Mouse (Mus musculus) layer of hippocampus, adult 8-10 months (tissue): ENCODE measurements at regions not wholly inside any gene's neighbourhood (a gene's known extent, or its start where the extent isn't known, plus 50 kb on each side); places are given as distances from the start of the nearest gene placed in this dataset.

Experiments used
- DNase-seq, 2 experiments: peaks; one replicate each; pipeline ENCODE4 v3.0.0; 2022; ENCODE audit warnings: low spot score in 2 of 2

DNA sequence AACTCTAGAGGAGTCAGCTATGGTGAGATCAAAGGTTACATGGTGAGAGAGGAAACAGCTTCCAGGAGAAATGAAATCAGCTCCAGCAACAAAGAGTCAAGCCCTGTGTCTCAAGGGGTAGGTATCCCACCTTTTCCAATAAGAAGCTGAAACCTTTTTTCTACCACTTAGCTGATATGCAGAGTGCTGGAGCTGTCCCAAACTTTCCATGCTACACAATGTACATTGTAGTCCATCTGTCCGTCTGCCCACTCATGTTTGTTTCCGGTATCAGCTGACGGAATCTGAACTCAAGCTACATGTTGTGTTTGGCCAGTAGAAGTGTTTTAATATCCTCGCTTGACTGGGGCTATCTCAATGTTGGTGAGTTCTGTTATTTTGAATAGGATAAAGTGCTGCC lies 83.6 kb upstream of the Ngf start:
- DNase-seq: no peak

DNA sequence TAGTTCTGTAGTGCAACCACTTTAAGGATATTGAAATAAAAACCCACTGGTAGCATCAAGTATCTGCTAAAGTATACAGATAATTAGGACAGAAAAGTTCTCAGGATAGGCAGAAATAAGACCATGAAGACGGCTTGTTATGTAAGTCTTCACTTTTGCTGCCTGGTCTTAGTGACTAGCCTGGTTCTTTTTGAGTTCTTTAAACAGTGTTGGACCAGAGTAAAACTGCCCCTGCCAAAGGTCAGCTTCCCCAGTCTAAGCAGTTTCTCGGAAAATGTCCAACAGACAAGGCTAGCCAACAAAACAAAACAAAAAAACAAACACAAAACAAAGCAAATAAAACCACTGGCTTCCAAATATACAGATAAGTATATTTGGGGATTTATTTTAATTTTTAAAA lies 85.1 kb upstream of the Ngf start:
- no peak for DNase-seq

DNA sequence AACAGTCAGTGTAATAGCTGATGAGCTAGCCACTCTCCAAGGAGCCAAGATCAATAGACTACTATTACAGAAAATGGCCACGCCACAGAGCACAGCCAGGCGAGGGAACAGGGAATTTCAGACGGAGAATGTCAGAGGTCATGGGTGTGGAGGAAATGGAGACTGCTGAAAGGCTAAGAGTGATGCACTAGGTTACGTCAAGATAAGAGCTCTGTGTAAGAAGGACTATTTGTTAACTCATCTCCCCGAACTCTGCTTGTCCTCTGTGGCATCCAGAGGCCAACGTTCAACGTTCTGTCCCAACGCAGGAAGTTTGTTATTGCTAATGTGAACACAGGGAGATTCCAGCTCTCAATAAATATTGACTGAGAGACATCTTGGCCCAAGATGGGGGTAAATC lies 86.0 kb upstream of the Ngf start:
- DNase-seq: no peak

DNA sequence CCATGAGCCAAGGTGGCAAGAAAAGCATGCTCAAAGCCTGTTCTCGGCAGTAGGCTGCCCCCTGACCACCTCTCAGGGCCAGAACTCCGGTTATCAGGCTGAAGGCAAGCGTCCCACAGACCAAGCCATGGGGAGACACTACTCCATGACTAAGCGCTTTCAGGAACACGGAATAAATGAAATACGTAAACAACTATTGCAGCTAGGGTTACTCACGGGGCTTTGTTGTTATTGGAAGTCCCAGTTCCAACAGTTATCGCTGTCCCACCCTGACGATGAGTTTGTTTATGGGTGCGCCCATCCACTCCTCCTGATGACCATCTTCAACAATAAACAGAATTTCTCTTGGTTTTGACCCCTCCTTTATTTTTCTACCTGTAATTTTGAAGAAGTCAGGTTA lies 88.0 kb upstream of the Ngf start:
- DNase-seq: no peak

DNA sequence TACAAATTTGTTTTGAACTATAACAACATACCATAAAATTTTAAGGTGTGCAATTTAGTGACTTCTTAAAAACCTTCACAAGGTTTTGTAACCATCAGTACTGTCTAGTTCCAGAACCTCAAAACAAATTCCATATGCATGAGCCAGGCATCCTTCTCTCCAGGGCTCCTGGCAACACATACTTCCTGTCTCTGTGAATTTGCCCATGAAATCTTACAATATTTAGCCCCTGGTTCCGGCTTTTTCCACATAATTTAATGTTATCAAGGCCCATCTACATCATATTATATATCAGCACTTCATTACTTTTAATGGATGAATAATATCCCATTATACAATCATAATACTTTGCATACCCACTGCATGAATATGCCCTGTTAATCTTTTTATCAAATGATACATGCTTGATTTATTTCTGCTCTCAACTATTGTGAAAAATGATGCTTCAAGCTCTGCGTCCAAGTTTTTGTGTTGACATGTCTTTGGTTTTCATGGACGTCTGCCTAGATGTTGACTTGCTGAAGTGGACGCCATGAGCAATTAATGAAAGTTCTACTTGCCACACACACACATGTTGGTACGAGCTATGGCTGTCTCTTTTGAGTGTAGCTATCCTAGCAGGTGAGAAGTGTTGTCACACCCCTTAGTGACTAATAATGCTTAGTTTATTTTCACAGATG lies 95.2 kb upstream of the Ngf start:
- no peak for DNase-seq

DNA sequence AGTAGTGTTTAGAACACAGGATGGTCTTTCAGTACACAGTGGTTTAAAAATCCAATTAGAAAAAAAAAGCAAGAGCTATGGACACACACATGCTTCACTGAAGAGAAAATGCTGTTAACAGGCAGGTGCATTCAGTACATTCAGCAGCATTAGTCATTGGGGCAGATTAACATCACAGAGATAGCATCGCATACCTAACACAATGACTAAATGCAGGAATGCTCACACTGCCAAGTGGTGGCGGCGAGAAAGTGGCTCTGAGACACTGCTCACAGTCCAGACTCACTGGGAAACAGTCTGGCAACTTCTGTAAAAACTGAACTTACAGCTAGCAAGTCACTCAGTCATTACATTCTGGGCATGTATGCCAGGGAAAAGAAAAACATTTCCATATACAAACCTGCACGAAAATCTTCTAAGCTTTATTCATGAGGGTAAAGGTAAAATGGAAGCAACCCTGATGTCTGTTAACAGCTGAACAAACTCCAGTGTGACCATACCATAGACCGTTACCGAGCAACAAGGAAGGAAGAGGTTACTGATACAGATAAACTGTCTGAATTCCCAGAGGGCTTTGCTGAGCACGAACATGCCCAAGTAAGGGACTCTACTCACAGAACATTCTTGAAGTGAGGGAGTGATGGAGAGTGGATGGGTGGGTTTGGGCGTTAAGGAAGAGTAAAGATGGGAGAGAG lies 97.4 kb upstream of the Ngf start:
- DNase-seq: no peak

DNA sequence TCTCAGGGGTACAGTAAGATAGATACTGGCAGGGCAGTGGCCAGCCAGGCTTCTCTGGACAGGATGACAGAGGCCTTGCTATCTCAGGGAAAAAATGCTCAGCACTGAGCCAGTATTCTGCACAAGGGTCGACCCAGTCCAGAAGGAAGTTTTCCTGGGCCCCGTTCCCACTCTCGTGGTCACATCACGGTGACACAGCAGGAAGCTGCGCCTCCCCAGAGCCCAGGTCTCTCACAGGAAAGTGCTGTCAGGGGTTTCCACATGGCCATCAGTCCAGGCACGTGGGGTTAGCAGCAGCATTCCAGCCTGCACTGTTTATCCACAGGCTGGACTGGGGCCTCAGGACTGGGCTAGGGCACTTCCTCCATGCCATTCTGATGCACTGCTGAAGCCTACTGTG lies 103.5 kb upstream of the Ngf start:
- DNase-seq: no peak

DNA sequence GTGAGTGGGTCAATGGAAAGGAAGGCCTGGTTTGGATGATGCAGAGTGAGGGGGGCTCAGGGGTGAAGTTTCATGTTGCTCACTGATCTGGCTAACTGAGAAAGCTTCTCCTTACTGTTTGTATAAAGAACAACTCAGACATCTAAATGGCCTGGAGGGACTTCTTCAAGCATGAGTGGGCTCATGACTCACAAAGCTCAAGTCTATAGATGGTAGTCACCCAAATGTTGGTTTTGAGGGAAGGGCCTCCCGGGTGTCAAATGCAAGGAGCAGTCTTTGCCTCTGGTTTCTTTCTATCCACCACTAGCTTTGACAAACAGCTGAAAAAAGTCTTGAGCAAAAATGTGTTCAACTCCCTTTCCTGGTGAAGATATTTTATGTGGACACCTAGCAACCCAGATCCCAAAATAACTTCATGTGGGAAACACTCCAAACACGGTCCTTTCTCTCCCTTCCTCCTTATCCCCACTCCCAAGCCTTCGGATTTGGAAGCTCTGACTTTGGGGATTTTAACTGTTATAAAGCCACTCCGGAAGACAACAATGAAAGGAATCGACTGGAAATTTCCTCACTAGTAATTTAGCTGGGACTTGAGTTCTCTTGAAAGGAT lies 105.3 kb upstream of the Ngf start:
- DNase-seq: no peak

DNA sequence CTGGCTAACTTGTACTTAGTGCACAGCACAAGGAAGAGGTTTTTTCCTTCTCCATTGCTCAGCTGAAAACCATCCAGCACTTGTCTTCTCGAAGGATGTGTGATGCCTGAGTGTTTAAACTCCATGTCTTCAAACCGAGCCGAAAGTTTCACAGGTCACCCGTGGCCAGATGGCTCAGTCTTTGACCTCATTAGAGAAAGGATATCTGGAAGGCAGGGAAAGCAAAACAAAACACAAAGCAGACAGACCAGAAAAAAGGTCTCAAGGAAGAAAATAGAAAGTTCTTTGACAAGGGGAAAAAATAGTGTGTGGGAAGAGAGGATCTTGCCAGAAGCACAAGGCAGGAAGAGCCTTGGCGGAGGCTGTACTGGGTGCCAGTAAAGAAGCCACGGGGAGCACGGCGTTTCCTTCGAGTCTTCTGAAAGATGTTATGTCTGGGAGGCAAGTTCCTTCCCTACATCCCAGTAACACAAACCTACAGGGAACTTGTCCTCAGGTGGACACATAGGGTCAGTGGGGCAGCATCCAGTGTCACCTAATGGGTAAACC lies 108.9 kb upstream of the Ngf start:
- DNase-seq: no peak

DNA sequence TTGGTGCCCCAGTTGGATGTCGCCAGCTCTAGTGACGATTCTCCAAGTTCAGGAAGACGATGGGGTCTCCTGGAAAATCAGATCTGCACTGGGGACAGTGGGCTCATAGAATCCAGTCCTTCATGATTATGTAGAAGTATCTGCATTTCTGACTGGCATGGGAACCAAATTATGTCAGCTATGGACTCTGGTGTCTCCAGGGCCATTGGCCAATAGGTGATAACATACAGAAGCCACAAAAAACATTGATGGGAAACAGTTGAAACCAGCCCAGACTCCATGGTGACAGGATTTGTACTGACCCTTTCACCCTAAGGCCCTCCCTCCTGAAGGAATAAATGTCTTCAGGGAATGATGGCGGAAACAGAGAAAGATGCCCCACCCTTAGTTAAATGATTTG lies 110.9 kb upstream of the Ngf start:
- DNase-seq: no peak

DNA sequence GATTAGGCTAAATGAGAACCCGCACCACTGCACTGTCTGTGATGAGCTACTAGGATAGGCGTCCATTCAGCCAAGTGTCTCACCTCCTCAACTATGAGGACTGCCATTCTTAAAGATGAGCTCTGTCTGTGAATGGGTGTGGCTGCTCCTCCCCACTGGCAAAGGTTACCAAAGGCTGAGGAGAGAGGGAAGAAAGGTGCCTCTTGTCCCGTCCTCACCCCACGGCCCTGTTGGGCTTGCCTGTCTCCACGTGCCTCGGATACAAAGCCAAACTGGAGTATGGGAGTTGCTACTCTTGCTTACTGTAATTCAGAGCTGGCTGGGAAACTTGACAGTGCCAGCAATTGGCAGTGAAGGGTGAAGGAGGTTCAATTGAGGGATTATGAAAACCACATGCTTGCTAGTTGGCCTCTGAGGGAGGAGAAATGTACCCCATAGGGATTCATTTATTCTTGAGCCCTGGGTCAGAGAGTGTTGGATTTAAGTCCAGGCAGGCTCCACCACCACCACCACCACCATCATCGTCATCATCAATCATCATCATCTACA lies 112.6 kb upstream of the Ngf start:
- no peak for DNase-seq

DNA sequence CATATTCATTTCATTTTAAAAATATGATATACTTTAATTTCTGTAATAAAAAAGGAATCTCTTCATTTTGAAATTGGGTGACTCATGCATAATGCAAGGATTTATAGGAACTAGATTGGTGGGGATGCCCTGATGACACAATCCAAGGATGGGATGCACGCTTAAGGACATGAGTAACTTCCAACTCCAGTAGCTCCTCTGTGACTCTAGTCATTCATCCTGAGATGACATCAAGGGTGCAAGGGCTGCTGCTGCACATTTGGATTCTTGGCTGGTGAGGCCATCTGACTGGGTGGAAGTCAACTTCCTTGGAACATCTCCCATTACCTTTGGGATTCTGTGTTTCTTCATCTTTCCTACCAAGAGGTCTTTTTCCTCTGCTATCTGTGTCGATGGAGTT lies 114.4 kb upstream of the Ngf start:
- no peak for DNase-seq

DNA sequence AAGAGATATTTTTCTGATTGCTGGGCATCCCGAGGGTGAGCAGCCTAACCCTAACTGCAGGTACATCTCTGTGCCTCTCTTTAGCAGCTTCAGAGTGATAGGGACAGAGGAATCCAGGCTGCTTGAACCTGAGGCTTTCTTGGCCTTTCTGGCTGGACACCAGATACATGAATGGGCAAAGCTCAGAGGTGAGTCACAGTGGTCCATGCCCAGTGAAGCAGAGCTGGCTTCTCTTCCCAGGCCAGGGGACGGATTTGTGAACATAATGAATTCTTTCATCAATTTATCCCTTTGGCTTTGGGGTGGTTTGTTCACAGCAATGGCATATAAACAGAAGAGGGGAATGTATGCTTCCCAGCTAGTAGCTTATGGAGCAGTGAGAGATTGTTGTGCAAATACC lies 114.9 kb upstream of the Ngf start:
- DNase-seq: no peak

DNA sequence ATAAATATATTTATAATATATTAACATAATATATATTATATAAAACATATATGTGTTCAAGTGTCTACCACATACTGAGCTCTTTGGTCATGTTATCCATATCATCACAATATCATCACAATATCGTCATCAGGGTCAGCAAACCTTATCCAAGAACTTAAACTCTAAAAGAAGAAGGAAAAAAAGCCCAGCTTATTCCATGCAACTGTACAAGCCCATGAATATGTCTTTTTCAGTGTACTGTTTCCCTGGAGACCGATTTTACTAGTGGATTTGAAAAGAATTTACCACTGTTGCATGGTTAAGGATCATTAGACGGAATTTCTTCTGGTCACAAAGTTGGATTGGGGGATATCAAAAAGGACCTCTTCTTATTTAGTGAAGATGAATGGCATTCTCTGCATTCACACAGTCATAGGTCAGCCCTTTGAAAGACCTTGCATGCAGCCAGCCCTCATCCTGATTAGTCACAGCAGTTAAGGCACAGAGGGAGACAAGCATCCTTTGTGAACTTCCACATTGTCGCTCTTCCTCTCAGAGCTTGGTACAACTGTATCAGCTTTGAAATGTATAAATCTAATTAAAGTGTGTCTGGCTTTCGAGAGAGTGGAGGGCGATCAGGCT lies 116.3 kb upstream of the Ngf start:
- no peak for DNase-seq

DNA sequence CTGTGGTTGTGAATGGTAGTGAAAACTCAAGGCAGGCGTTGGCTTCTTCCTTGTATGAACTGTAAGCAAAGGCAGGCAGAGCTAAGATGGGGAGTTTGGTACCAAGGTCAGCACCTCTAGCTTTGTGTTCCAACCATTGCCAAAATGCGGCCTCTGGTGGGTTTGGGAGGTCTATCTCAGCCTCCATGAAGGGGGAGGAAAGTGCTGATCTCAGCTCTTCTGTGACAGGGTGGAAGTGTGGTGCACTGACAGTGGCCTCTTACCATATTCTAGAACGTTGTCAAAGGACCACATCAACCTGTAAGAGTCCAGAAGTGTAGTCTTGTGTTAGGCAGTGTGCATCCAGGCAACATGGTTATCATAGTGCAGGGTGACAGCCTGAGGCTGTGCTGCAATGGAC lies 123.6 kb upstream of the Ngf start:
- no peak for DNase-seq

DNA sequence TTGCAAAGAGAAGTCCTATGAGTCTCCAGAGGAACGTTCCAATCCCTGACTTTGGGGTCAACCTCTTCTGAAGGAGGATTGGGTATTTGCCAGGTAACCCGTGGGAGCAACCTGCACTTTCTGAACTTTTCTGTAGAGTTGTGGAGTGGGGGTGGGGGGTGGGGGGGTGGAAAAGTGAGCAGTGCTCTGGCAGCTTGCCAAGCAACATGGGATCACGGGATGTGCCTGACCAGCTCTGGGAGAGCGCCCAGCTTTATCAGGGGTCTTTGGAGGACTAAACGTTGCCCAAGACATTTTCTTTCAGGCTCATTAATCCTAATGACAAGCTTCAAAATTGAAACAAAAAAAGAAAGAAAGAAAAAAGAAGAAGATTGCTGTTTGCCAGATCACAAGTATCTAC lies 124.4 kb upstream of the Ngf start:
- DNase-seq: no peak

DNA sequence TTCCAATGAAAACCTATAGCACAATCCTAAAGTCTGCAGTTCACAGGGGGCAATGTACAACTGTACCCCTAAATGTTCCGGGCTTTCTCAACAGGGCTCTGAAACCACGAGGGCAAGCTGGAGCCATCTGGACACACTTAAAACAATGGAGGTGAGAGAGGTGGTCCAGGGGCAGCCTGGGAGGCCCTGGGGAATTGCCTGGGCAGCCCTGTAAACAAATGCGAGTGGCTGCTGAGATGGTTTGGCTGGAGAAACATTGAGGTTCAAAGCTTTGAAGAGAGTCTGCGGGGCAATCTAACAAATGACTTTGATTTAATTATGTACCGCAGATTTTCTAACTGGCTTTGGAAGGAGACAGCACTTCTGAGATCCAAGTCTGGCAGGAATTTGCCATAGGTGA lies 129.0 kb upstream of the Ngf start:
- DNase-seq: no peak

DNA sequence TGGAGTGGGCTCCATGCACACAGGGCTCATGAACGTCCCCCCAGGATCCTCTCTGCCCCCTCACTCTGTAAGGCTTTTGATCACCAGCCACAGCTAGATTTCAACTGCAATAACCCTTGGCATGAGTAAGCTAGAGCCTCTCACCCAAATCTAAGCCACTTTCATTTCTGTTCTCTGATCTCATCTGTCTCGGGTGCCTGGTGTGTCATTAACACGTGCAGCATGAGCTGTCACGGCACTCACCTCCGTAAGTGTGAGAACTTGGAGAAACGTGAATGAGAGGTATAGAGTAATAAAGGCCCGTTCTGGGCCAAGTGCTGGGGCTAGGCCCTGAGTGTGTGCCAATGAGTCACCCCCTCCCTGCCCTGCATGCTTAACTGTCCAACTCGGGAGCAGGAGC lies 131.8 kb upstream of the Ngf start:
- DNase-seq: no peak

DNA sequence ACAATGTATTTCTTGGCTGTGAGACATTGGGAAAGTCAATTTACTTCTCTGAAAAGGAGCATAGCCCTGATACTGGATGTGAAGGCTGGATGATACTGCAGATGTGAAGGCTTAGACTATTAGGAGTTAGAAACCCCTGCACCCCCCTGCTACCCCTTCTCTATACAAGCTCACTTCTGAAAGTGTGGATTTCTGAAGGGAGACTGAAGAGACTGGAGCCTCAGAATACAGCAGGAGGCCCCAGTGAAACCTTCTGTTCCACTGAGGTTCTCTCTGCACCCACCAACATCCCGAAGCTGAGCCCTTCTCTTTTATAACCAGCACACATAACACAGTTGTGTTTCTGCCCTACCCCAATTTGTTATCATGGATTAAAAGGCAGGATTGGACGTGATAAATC lies 131.7 kb upstream of the Vangl1 start:
- DNase-seq: no peak

DNA sequence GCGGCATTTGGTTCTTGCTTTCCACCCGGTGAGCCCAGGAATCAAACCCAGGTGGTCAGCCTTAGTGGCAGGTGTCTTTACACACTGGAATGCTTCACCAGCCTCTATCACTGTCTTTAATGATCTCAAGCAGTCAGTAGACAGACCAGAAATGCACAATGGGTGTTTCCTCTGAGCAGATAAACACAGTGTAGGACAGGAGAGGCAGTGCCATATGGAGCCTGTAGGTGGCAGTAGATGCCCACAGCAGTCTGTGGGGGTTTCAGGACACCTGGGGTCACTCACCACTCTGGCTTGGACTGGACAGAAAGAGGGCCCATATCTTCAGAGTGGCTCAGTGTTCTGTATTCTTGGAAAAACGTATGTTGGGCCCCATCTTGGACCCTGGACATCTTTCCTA lies 130.7 kb upstream of the Vangl1 start:
- DNase-seq: peak; percentile 13 to 30

DNA sequence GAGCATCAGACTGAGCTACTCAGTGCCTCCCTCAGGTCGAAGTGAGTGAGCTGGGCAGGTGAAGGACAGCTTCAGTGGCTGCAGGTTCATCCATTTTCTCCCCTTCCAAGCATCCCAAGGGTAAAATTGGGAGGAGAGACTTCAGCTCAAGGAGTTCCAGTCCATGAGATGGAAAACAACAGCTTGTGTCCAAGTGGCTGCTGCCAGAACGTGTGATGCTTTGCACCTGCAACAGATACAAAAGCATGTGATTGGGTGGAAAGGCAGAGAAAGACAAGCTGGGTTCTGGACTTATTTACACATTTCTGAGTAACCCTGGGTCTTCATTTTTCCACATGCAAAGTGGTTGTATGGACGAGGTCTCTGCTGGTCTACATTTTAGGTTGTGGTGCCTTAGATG lies 127.7 kb upstream of the Vangl1 start:
- no peak for DNase-seq

DNA sequence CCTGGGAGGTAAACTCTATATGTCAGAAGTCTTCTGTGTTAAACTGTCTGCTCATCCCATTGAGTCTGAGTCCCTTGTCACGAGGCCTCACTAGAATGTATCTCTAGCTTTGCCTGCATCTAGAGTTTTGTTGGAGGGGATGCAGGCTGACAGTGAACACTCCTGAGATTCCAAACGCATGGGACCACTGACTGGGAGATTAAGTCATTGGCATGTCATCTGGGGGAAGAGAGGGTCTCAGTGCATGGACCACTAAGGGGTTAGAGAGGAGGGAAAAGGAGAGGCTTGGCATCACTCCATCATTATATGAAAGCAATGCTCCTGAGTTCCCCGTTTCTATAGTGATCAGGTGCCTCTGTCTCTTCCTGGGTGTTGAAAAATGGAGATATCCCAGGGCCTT lies 114.8 kb upstream of the Vangl1 start:
- no peak for DNase-seq
